Mouse (Mus musculus) limb, embryonic 11.5 days (tissue): ENCODE results near the gene Srsf6. TPM values are rescaled to one million over a fixed set of nuclear protein-coding genes. Genes with fewer than 3 reads are reported as not detected.

Source experiments
- ATAC-seq: fragments of 200-750 bp; cut with Nextera tagmentation; 2 replicates; pipeline ENCODE4 v1.8.0; 2017; ENCODE audit warnings: low read depth; ENCODE audit not compliant: insufficient number of reproducible peaks, low FRiP score, low TSS enrichment
- DNase-seq: peaks from one replicate; pipeline ENCODE4 v3.0.0-alpha.2; 2015; ENCODE audit warnings: low spot score
- H3K27ac ChIP-seq: fragments of 300-500 bp; sonication (generic); replicated peaks from 2 replicates; pipeline ENCODE4 v1.5.1; 2014; ENCODE audit warnings: low read depth, mild to moderate bottlenecking, low read length
- H3K27me3 ChIP-seq: fragments of 300-500 bp; sonication (generic); 2 replicates; pipeline ENCODE4 v1.6.1; 2014; ENCODE audit warnings: mild to moderate bottlenecking, low read length, mixed read lengths; ENCODE audit not compliant: control insufficient read depth, insufficient read depth
- H3K36me3 ChIP-seq: fragments of 300-500 bp; sonication (generic); 2 replicates; pipeline ENCODE4 v1.6.1; 2014; ENCODE audit warnings: mild to moderate bottlenecking, low read length, moderate library complexity, mixed read lengths; ENCODE audit not compliant: control insufficient read depth, insufficient read depth
- H3K4me1 ChIP-seq: fragments of 300-500 bp; sonication (generic); 2 replicates; pipeline ENCODE4 v1.6.1; 2014; ENCODE audit warnings: low read length, mixed read lengths; ENCODE audit not compliant: control insufficient read depth, insufficient read depth
- H3K4me2 ChIP-seq: fragments of 300-500 bp; sonication (generic); 2 replicates; pipeline ENCODE4 v1.6.1; 2014; ENCODE audit warnings: low read depth, mild to moderate bottlenecking, moderate library complexity; ENCODE audit not compliant: severe bottlenecking
- H3K4me3 ChIP-seq: fragments of 300-500 bp; sonication (generic); 2 replicates; pipeline ENCODE4 v1.5.1; 2014; ENCODE audit warnings: low read depth, low read length
- H3K9ac ChIP-seq: fragments of 300-500 bp; sonication (generic); 2 replicates; pipeline ENCODE4 v1.6.1; 2014; ENCODE audit warnings: mild to moderate bottlenecking, low read length
- H3K9me3 ChIP-seq: fragments of 300-500 bp; sonication (generic); 2 replicates; pipeline ENCODE4 v1.6.1; 2016; ENCODE audit warnings: low read length; ENCODE audit not compliant: control insufficient read depth
- WGBS: fragments of 180-500 bp; shearing (Covaris S2); extraction: QIAGEN DNeasy Blood & Tissue Kit; methylation state at CpG from one replicate; pipeline ENCODE4 v1.1.7; 2014; 5-methylcytosine and 5-hydroxymethylcytosine counted together
- polyA plus RNA-seq: library from polyadenylated mRNA; unstranded; fragments of >200 nt; fragmentation: Nextera tagmentation; extraction: Ambion mirVana; gene quantifications from 2 replicates; pipeline ENCODE4 v1.2.1, GENCODE M21; 2014

Gene Srsf6
- polyA plus RNA-seq, 1 experiment from 2014 or later = 322 TPM

DNA sequence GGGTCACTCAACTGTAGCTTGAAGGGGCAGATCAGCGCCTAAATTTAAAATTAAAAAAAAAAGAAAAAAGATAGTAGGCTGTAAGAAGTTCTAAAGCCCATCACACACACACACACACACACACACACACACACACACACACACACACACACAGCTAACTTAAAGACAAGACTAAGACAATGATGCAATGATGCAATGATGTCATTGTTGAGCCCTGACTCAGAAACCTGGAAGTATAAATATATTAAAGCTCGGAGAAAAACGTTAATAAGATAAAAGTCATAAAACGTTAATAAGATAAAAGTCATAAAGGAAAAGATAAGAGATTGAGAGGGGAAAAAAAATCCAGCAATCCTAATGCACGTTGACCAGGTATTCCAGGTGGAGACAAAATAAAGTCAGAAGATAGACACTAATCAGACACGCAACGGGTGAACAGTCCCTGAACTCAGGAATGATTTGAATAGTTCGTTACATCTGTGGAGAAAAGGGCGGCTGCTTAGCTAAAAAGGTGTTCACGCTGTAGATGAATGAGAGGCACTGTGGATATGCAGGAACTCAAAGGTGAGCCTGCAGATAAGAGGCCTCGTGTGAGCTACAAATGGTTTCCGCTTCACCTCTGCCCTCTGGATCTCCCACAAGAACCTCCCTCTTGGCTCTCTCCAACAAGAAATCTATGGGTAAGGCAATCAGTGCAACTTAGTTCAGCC lies 31.3 kb upstream of the Srsf6 start:
- no peak for DNase-seq
- Histone ChIP-seq H3K27me3 (no peaks in the 10 kb centered on the region), H3K4me2 (no peak overlapping the region), H3K9me3 (no peaks in the 10 kb centered on the region), H3K36me3 (no peaks in the 10 kb centered on the region), H3K4me1 (no peaks in the 10 kb centered on the region), H3K4me3 (no peak overlapping the region), H3K27ac (no peak overlapping the region), H3K9ac (no peak overlapping the region)
- 75% methylated on average over 12 of the region's 12 CpGs for WGBS
- ATAC-seq = no peak

DNA sequence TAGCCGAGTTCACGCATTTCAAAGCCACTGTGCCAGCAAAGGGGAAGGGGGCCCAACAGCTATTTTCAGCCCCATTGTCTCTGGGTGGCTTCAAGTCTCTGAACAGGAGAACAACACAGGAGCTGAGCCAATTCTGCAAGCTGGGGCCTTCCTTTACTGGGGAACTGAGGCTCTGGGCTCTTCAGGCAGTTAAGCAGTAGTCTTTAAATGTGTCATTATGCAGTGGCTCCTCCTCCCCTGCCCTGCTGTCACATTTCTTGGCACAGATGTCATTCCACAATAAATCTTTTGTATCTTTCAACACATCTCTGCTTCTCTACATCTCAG lies 30.8 kb upstream of the Srsf6 start:
- no peaks in the 10 kb centered on the region for H3K27me3 ChIP-seq
- H3K27ac ChIP-seq = no peak overlapping the region
- H3K4me1 ChIP-seq = no peaks in the 10 kb centered on the region
- H3K9me3 ChIP-seq = no peaks in the 10 kb centered on the region
- no peak overlapping the region for H3K4me3 ChIP-seq
- no peak for DNase-seq
- no peak overlapping the region for H3K9ac ChIP-seq
- 35% methylated on average over 2 of the region's 2 CpGs for WGBS
- no peak for ATAC-seq
- H3K4me2 ChIP-seq = no peak overlapping the region
- H3K36me3 ChIP-seq = no peaks in the 10 kb centered on the region

DNA sequence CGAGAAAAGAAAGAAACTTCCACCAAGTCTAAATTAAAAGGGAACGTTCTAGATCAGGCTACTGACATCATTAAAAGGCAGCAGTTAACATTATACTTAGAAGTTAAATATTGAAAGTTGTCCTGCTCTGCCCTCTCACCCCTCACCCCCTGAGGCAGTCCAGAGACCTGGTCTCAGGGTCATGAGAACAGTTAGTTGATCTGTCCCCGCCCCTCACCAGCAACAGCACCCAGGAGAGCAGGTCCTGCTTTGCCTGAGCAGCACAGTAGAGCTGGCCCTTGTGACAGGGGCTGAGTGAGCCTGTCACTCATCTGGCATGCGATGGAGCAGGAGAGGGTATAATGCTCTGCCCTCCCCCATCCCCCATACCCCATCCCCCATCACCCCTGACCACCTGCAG lies 25.4 kb upstream of the Srsf6 start:
- DNase-seq (no peak), ATAC-seq (no peak)
- Histone ChIP-seq H3K36me3 (no peaks in the 10 kb centered on the region), H3K4me2 (no peak overlapping the region), H3K27ac (no peak overlapping the region), H3K9me3 (no peaks in the 10 kb centered on the region), H3K4me1 (no peaks in the 10 kb centered on the region), H3K27me3 (no peaks in the 10 kb centered on the region), H3K4me3 (no peak overlapping the region), H3K9ac (no peak overlapping the region)
- WGBS = 70% methylated on average over 4 of the region's 4 CpGs

DNA sequence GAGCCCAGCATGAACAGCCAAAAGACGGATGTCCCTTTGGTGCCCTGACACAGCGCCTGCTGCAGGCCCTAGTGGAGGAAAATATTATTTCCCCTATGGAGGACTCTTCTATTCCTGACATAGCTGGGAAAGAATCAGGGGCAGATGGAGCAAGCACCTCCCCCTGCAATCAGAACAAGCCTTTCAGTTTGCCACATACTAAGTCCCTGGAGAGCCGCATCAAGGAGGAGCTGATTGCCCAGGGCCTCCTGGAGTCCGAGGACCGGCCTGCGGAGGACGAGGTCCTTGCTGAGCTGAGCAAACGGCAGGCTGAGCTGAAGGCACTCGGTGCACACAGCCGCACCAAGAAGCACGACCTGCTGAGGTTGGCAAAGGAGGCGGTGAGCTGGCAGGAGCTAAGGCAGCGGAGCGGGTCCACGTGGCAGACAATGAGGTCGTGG lies 23.3 kb upstream of the Srsf6 start:
- H3K27ac ChIP-seq = no peak overlapping the region
- no peak overlapping the region for H3K4me2 ChIP-seq
- H3K27me3 ChIP-seq = no peaks in the 10 kb centered on the region
- H3K36me3 ChIP-seq = no peaks in the 10 kb centered on the region
- no peak overlapping the region for H3K9ac ChIP-seq
- no peaks in the 10 kb centered on the region for H3K4me1 ChIP-seq
- ATAC-seq (no peak), DNase-seq (no peak)
- WGBS = 50% methylated on average over 16 of the region's 16 CpGs
- H3K9me3 ChIP-seq = no peaks in the 10 kb centered on the region
- H3K4me3 ChIP-seq = no peak overlapping the region

DNA sequence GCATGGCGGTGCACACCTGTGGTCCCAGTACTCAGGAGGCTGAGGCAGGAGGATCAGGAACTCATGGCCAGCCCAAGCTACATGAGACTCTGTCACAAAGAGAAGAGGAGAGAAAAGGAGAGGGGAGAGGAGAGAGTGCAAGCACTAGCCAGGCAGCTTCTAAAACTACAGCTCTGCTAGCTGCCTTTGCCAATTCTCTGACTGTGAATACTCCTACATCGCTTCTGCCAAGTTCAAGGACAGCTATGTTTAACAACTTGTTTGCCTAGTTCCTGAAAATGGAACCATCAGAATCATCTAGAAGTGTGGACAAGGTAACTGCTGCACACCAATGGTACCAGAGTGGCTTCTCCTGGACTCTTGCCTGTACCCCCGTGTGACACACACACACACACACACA lies 17.3 kb upstream of the Srsf6 start:
- DNase-seq = no peak
- 77% methylated on average over 3 of the region's 3 CpGs for WGBS
- Histone ChIP-seq H3K4me2 (no peak overlapping the region), H3K9ac (no peak overlapping the region), H3K27ac (no peak overlapping the region), H3K4me3 (no peak overlapping the region), H3K36me3 (no peaks in the 10 kb centered on the region), H3K27me3 (no peaks in the 10 kb centered on the region), H3K9me3 (no peaks in the 10 kb centered on the region), H3K4me1 (no peaks in the 10 kb centered on the region)
- no peak for ATAC-seq

DNA sequence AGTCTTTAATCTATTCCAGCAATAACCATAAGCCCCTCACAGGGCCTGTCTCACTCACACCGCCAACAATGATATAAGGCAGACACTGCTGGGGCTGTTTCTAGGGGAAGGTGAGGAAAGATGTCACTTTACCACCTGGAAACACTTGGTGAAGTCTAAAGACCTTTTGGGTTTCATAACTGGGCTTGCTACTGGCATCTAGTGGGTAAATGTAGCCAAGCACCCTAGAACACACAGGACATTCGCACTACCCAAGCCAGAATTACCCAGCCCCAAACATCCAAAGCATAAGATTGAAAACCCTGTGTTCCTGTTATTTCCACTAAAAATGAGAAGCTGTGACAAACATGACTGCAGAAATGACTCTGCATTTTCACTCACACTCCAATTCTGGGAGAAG lies 16.8 kb upstream of the Srsf6 start:
- no peak for DNase-seq
- no peaks in the 10 kb centered on the region for H3K9me3 ChIP-seq
- no peak overlapping the region for H3K27ac ChIP-seq
- H3K27me3 ChIP-seq = no peaks in the 10 kb centered on the region
- H3K4me3 ChIP-seq = no peak overlapping the region
- H3K9ac ChIP-seq = no peak overlapping the region
- no peaks in the 10 kb centered on the region for H3K4me1 ChIP-seq
- no peaks in the 10 kb centered on the region for H3K36me3 ChIP-seq
- ATAC-seq = no peak
- no peak overlapping the region for H3K4me2 ChIP-seq
- 53% methylated on average over 2 of the region's 2 CpGs for WGBS

DNA sequence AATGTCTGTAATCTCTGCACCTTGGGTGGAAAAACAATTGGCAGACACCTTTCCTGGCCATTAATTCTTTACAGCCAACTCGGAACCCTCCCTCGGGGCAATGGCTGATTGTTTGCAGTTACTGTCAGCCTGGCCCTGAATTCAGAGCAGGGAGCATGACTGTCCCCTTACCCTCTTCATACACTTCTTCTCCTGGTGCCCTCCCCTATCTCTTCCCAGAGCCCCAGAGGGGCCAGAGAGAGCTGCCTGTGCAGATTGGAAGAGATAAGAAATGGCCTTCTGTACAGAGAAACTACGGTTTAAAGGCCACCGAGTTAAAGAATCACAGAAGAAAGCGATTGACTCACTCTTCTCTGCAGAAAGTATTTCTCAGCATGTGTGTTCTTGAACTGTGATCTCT lies 11.4 kb upstream of the Srsf6 start:
- H3K27ac ChIP-seq = no peak overlapping the region

DNA sequence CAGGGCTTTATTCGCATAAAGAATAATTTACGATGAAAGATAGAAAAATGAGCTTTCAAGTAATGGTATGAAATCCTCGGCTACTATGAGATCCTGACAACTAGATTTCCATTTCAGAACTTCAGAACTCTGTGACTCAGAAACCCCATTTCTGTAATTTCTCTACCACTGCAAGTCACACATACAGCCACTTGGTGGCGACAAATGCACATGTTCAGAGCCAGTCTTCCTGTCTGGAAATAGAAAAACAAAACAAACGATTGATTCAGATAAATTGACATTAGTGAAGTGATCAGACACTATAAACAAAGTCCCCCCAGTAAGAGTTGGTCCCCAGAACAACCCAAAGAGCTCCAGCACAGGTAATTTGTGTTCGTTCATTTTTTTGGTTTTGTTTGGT lies 9.1 kb upstream of the Srsf6 start:
- H3K9ac ChIP-seq = no peak overlapping the region
- H3K36me3 ChIP-seq = no peaks in the 10 kb centered on the region
- 12% methylated on average over 6 of the region's 6 CpGs for WGBS
- H3K9me3 ChIP-seq = no peaks in the 10 kb centered on the region
- no peaks in the 10 kb centered on the region for H3K27me3 ChIP-seq
- no peak overlapping the region for H3K27ac ChIP-seq
- H3K4me3 ChIP-seq = no peak overlapping the region
- H3K4me1 ChIP-seq = no peaks in the 10 kb centered on the region
- ATAC-seq (no peak), DNase-seq (peak; percentile 69)
- no peak overlapping the region for H3K4me2 ChIP-seq

More for the DNA sequence above, 11.4 kb upstream of the Srsf6 start:
- H3K27me3 ChIP-seq = no peaks in the 10 kb centered on the region
- WGBS = 64% methylated on average over 5 of the region's 5 CpGs
- H3K4me2 ChIP-seq = no peak overlapping the region
- no peaks in the 10 kb centered on the region for H3K4me1 ChIP-seq
- no peak for ATAC-seq
- H3K4me3 ChIP-seq = no peak overlapping the region
- no peak for DNase-seq
- H3K9me3 ChIP-seq = no peaks in the 10 kb centered on the region
- no peak overlapping the region for H3K9ac ChIP-seq
- H3K36me3 ChIP-seq = no peaks in the 10 kb centered on the region

DNA sequence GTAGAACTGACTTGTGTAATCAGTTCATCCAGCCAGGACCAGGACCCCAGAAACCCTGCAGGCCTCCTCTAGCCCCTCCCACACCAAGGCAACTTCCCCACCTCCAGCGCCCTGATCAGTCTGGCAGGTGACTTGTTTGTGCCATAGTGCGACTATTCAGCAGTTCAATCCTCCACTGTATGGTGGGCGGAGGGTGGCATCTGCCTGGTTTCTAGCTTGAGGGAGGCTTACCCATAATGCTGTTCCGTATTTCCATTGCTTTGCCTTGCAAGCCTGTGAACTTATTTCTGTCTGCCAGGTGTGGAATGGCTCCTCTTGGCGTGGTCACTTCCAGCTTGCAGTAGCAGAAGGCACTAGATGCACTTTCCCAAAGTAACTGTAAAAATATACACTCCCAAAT lies 8.5 kb upstream of the Srsf6 start:
- H3K4me2 ChIP-seq = no peak overlapping the region
- no peaks in the 10 kb centered on the region for H3K4me1 ChIP-seq
- no peak overlapping the region for H3K4me3 ChIP-seq
- WGBS = 77% methylated on average over 5 of the region's 5 CpGs
- DNase-seq (no peak), ATAC-seq (no peak)
- no peak overlapping the region for H3K27ac ChIP-seq
- H3K27me3 ChIP-seq = no peaks in the 10 kb centered on the region
- no peak overlapping the region for H3K9ac ChIP-seq
- no peaks in the 10 kb centered on the region for H3K36me3 ChIP-seq
- H3K9me3 ChIP-seq = no peaks in the 10 kb centered on the region
